Mouse (Mus musculus) neural tube, embryonic 11.5 days (tissue): ENCODE results near the gene Kcnip1. TPM values are rescaled to one million over a fixed set of nuclear protein-coding genes. Genes with fewer than 3 reads are reported as not detected.

Source experiments
- ATAC-seq: fragments of 200-750 bp; cut with Nextera tagmentation; 2 replicates; pipeline ENCODE4 v1.8.0; 2017; ENCODE audit warnings: moderate number of reproducible peaks, mild to moderate bottlenecking, moderate TSS enrichment, moderate library complexity; ENCODE audit not compliant: insufficient read depth, low FRiP score, low TSS enrichment
- DNase-seq: peaks from one replicate; pipeline ENCODE4 v3.0.0-alpha.2; 2015; ENCODE audit warnings: low spot score
- H3K27ac ChIP-seq: fragments of 300-500 bp; sonication (generic); 2 replicates; pipeline ENCODE4 v1.5.1; 2014; ENCODE audit warnings: low read depth, mild to moderate bottlenecking, low read length
- H3K27me3 ChIP-seq: fragments of 300-500 bp; sonication (generic); 2 replicates; pipeline ENCODE4 v1.6.1; 2014; ENCODE audit warnings: mild to moderate bottlenecking, low read length, mixed read lengths; ENCODE audit not compliant: control insufficient read depth, insufficient read depth
- H3K36me3 ChIP-seq: fragments of 300-500 bp; sonication (generic); 2 replicates; pipeline ENCODE4 v1.6.1; 2014; ENCODE audit warnings: mild to moderate bottlenecking, low read length, moderate library complexity, mixed read lengths; ENCODE audit not compliant: control insufficient read depth, insufficient read depth
- H3K4me1 ChIP-seq: fragments of 300-500 bp; sonication (generic); 2 replicates; pipeline ENCODE4 v1.6.1; 2014; ENCODE audit warnings: low read length, mixed read lengths; ENCODE audit not compliant: control insufficient read depth, insufficient read depth
- H3K4me2 ChIP-seq: fragments of 300-500 bp; sonication (generic); 2 replicates; pipeline ENCODE4 v1.6.1; 2014; ENCODE audit warnings: low read depth, mild to moderate bottlenecking, moderate library complexity
- H3K4me3 ChIP-seq: fragments of 300-500 bp; sonication (generic); 2 replicates; pipeline ENCODE4 v1.5.1; 2014; ENCODE audit warnings: low read depth, low read length
- H3K9ac ChIP-seq: fragments of 300-500 bp; sonication (generic); 2 replicates; pipeline ENCODE4 v1.6.1; 2014; ENCODE audit warnings: mild to moderate bottlenecking, low read length
- H3K9me3 ChIP-seq: fragments of 300-500 bp; sonication (generic); 2 replicates; pipeline ENCODE4 v1.6.1; 2016; ENCODE audit warnings: low read length; ENCODE audit not compliant: control insufficient read depth
- WGBS: fragments of 180-500 bp; shearing (Covaris S2); extraction: QIAGEN DNeasy Blood & Tissue Kit; methylation state at CpG from one replicate; pipeline ENCODE4 v1.1.7; 2014; 5-methylcytosine and 5-hydroxymethylcytosine counted together
- polyA plus RNA-seq: library from polyadenylated mRNA; unstranded; fragments of >200 nt; fragmentation: Nextera tagmentation; extraction: Ambion mirVana; gene quantifications from 2 replicates; pipeline ENCODE4 v1.2.1, GENCODE M21; 2014

Gene Kcnip1
- polyA plus RNA-seq, 1 experiment from 2014 or later: 16.7 TPM

- Histone ChIP-seq H3K27me3 (no peaks in the 10 kb centered on the region), H3K4me3 (no peak overlapping the region), H3K4me2 (no peak overlapping the region), H3K9me3 (no peaks in the 10 kb centered on the region), H3K27ac (no peak overlapping the region), H3K36me3 (no peaks in the 10 kb centered on the region), H3K4me1 (no peaks in the 10 kb centered on the region), H3K9ac (no peak overlapping the region)
- ATAC-seq (no peak), DNase-seq (no peak)
- 78% methylated on average over 3 of the region's 3 CpGs for WGBS
Measured at GRCm38 (mm10) chr11:33579621-33580020, 413.3 kb downstream of the Kcnip1 start.

Other genes with a start within 250 kb of the Kcnip1 start
- 0.09 and 0.17 TPM in 2 replicates for gene Kcnmb1, start 30.1 kb downstream of the Kcnip1 start, polyA plus RNA-seq
- gene Lcp2, start 53.8 kb upstream of the Kcnip1 start, polyA plus RNA-seq: 1.9 and 2.2 TPM in 2 replicates
- gene 4930469K13Rik, start 105.4 kb upstream of the Kcnip1 start, polyA plus RNA-seq: 2.9 and 4.8 TPM in 2 replicates
- gene Foxi1, start 214.9 kb upstream of the Kcnip1 start, polyA plus RNA-seq: not detected in 2 replicates